ENCODE assay signal across 22 mouse cellular contexts in the genomic region with DNA sequence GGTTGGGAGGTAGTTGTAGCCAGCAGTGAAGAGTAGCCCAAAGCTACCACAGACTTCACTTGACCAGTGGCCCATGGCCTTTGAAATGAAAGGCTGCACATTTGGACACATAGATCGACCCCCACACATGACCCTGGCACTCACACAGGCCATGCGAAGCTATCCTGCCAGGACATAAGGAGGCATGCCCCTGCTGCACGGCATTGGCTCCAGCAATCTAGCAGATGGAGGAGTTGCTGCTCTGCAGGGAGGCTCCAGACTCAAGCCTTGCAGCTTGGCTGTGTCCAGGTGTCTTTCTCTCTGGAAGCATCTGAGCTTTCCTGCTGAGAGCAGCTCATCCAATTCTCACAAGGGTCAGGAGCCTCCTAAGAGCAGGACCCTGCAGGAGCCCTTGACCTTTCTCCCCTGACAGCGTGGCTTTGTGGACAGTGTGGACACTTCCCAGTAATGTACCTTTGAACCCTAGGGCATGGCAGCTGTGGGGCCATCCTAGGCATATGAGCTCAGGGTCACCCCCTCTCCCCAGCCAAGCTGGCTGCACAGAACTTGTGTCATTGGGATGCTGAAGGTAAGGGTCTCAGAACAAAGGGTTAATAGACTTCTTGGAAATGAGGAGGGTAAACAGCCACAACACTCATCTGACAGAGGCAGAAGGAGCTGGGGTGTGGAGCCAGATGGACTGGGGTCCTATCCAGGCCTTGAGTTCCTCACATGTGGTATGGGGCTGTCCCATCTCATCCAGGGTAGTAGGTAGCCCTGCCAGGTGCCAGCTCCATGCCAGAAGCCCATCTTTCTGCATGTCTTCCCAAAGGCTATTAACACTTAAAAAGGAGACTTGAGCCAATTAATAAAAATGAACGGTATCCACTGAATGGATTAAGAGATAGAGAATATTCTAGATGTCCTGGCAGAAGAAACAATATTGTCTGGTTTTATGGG. TPM values are rescaled to one million over a fixed set of nuclear protein-coding genes. Genes with fewer than 3 reads are reported as not detected.
A peak's percentile ranks its signal among the peaks of the same experiment; 100 is the strongest.
DNase-seq lines count a peak whose midpoint lies in the region; ATAC-seq lines count a peak whose summit lies in the region.
"Had no signal": no experiment of that assay in that cellular context is flagged by ENCODE, and none has a peak within 500 bp of the region (broad histone marks: within the 10 kb centered on the region; RNA-seq: fewer than 3 reads in every experiment).

No protein-coding gene starts in this region.

- intact Hi-C loops in heart, postnatal 14 days (cut with DNase I), result no loop called here

- peak; percentile 85 for DNase-seq in heart, adult 11 months
- no peak for DNase-seq in heart, postnatal 14 days
- peak; percentile 34 to 47 for DNase-seq in kidney, postnatal 36 days
- peak; percentile 66 for DNase-seq in cerebellum, adult 9-10 months
- no peak for DNase-seq in liver, embryonic 13.5 days
- no peak for DNase-seq in frontal cortex, postnatal 36 days (ENCODE audit: low spot score in 2 of 2)
- no peak for DNase-seq in heart, adult 8-10 months (ENCODE audit: low spot score)
- DNase-seq: adrenal gland, postnatal 25 days; gastrocnemius, postnatal 36 days; lung, embryonic 14.5 days; lung, postnatal 36 days; right cerebral cortex, postnatal 4 days; thymus, postnatal 14 days had no signal

- no peak overlapping the region for H3K9ac ChIP-seq in kidney, embryonic 14.5 days (ENCODE audit: low read depth, low read length)
- no peak overlapping the region for H3K9ac ChIP-seq in liver, embryonic 13.5 days
- H3K9ac ChIP-seq: embryonic facial prominence, embryonic 13.5 days; hindbrain, embryonic 12.5 days; limb, embryonic 12.5 days; lung, embryonic 14.5 days had no signal

- H3K9me3 ChIP-seq in kidney, embryonic 14.5 days (ENCODE audit: control insufficient read depth, low read length), result no peaks in the 10 kb centered on the region
- H3K9me3 ChIP-seq in liver, embryonic 13.5 days (replicated peaks), result no peaks in the 10 kb centered on the region
- H3K9me3 ChIP-seq: embryonic facial prominence, embryonic 13.5 days; heart, embryonic 10.5 days; hindbrain, embryonic 12.5 days; limb, embryonic 12.5 days had no signal

- no peaks in the 10 kb centered on the region for H3K36me3 ChIP-seq in kidney, embryonic 14.5 days (ENCODE audit: control insufficient read depth, insufficient read depth, low read length)
- no peaks in the 10 kb centered on the region for H3K36me3 ChIP-seq in liver, embryonic 13.5 days
- H3K36me3 ChIP-seq: embryonic facial prominence, embryonic 13.5 days; heart, embryonic 10.5 days; hindbrain, embryonic 12.5 days; limb, embryonic 12.5 days had no signal

- 72% methylated on average over 5 of the region's 5 CpGs for WGBS in kidney, embryonic 14.5 days
- WGBS in liver, embryonic 13.5 days (ENCODE audit: insufficient replicate concordance), result 59% methylated on average over 5 of the region's 5 CpGs

- H3K27me3 ChIP-seq in kidney, embryonic 14.5 days (ENCODE audit: control insufficient read depth, insufficient read depth, low read length), result no peaks in the 10 kb centered on the region
- 0 out of 2 replicates have a peak, but pooled peaks cover 5% of the 10 kb centered on the region for H3K27me3 ChIP-seq in liver, embryonic 13.5 days

- no peak overlapping the region for H3K4me2 ChIP-seq in kidney, embryonic 14.5 days (replicated peaks; ENCODE audit: low read depth, low read length)
- no peak overlapping the region for H3K4me2 ChIP-seq in liver, embryonic 13.5 days
- H3K4me2 ChIP-seq: embryonic facial prominence, embryonic 13.5 days; hindbrain, embryonic 12.5 days; limb, embryonic 12.5 days; lung, embryonic 14.5 days had no signal

- H3K27ac ChIP-seq in kidney, embryonic 14.5 days (ENCODE audit: low read depth, low read length), result no peak overlapping the region
- no peak overlapping the region for H3K27ac ChIP-seq in liver, embryonic 13.5 days
- H3K27ac ChIP-seq: embryonic facial prominence, embryonic 13.5 days; heart, embryonic 10.5 days; hindbrain, embryonic 12.5 days; limb, embryonic 12.5 days had no signal

- no peak for ATAC-seq in kidney, embryonic 14.5 days (ENCODE audit: low FRiP score, low TSS enrichment)
- 0 out of 2 replicates have a peak, but pooled peaks have one; percentile 39 for ATAC-seq in liver, embryonic 13.5 days (ENCODE audit: low read depth)
- ATAC-seq: forebrain, embryonic 14.5 days; inflammation-experienced regulatory T-cells, adult 6 months had no signal

- H3K4me3 ChIP-seq in kidney, embryonic 14.5 days (ENCODE audit: low read length), result no peak overlapping the region
- no peak overlapping the region for H3K4me3 ChIP-seq in liver, embryonic 13.5 days (replicated peaks)
- H3K4me3 ChIP-seq: embryonic facial prominence, embryonic 13.5 days; heart, embryonic 10.5 days; hindbrain, embryonic 12.5 days; limb, embryonic 12.5 days had no signal

- H3K4me1 ChIP-seq in kidney, embryonic 14.5 days (ENCODE audit: control insufficient read depth, insufficient read depth, low read length), result no peaks in the 10 kb centered on the region
- peaks cover 10% of the 10 kb centered on the region; the same call in 1 of the 2 replicates for H3K4me1 ChIP-seq in liver, embryonic 13.5 days (replicated peaks)
- H3K4me1 ChIP-seq: embryonic facial prominence, embryonic 13.5 days; heart, embryonic 10.5 days; hindbrain, embryonic 12.5 days; limb, embryonic 12.5 days had no signal

RNA-seq across cellular contexts. Expression of gene Prkcz, which starts 10.9 kb away (rescaled TPM):
- 1 to 10 TPM; 1.7 to 2.1 TPM for total RNA-seq in heart, postnatal 14 days (2021)
- polyA plus RNA-seq in kidney, embryonic 14.5 days (2014; fragmentation: Nextera tagmentation; extraction: Ambion mirVana), result 7.8 and 10.2 TPM in 2 replicates
- 1.9 and 2.2 TPM in 2 replicates for polyA plus RNA-seq in liver, embryonic 13.5 days (2015; fragmentation: Nextera tagmentation; extraction: Ambion mirVana)
- total RNA-seq in heart, adult 8-10 months (2022), result 1 to 10 TPM; 4.1 to 7.8 (median 5.5) TPM

RNA-seq across cellular contexts. Expression of gene Gabrd, which starts 25.8 kb away (rescaled TPM):
- not detected for total RNA-seq in heart, postnatal 14 days (2021)
- polyA plus RNA-seq in kidney, embryonic 14.5 days (2014; fragmentation: Nextera tagmentation; extraction: Ambion mirVana), result 0.07 TPM in 1 of 2 replicates, not detected in the other
- polyA plus RNA-seq in liver, embryonic 13.5 days (2015; fragmentation: Nextera tagmentation; extraction: Ambion mirVana), result not detected in 2 replicates
- total RNA-seq in heart, adult 8-10 months (2022), result not detected
- total RNA-seq: adrenal gland, postnatal 25 days had no signal
- polyA plus RNA-seq: embryonic facial prominence, embryonic 13.5 days; heart, embryonic 10.5 days; heart, postnatal 0 days; hindbrain, embryonic 12.5 days; lung, embryonic 14.5 days; neural tube, embryonic 11.5 days had no signal

RNA-seq across cellular contexts. Expression of gene Cfap74, which starts 36.9 kb away (rescaled TPM):
- total RNA-seq in heart, postnatal 14 days (2021), result under 1 TPM; 0.61 to 0.69 TPM
- polyA plus RNA-seq in kidney, embryonic 14.5 days (2014; fragmentation: Nextera tagmentation; extraction: Ambion mirVana), result 2.2 and 2.3 TPM in 2 replicates
- 0.09 and 0.13 TPM in 2 replicates for polyA plus RNA-seq in liver, embryonic 13.5 days (2015; fragmentation: Nextera tagmentation; extraction: Ambion mirVana)
- total RNA-seq in heart, adult 8-10 months (2022), result under 1 TPM; 0.19 to 0.38 (median 0.27) TPM

Comparison
In these comparisons a context has a peak if more than half of its experiments do, and no peak if none do; other contexts are left out.
1. DNase-seq: peak in heart, adult 11 months (single experiment), kidney, postnatal 36 days (2 of 2) and cerebellum, adult 9-10 months (single experiment); none in heart, postnatal 14 days (0 of 2), liver, embryonic 13.5 days (single experiment), frontal cortex, postnatal 36 days (0 of 2) and heart, adult 8-10 months (single experiment).